Mouse (Mus musculus) bone marrow, adult 2 months (tissue): ENCODE data around the gene Itgae.

Experiments used
- CTCF ChIP-seq: fragments of 200-500 bp; IDR thresholded peaks from 2 replicates; pipeline ENCODE4 v1.5.1; 2011; ENCODE audit warnings: low read length, control low read depth; ENCODE audit not compliant: control insufficient read depth, insufficient read depth
- POLR2A ChIP-seq: fragments of 200-500 bp; IDR thresholded peaks from 2 replicates; pipeline ENCODE4 v1.6.1; 2011; ENCODE audit warnings: low read depth, mild to moderate bottlenecking, control low read depth, low read length, borderline replicate concordance; ENCODE audit not compliant: control insufficient read depth

GRCm38 (mm10) chr11:73071839-73072238, 18.5 kb upstream of the Itgae start:
- TF ChIP-seq CTCF (peak; percentile 50), POLR2A (no peak)
